Mouse (Mus musculus): Measurements from ENCODE around the gene Got2. TPM values are rescaled to one million over a fixed set of nuclear protein-coding genes. Genes with fewer than 3 reads are reported as not detected.

Got2 gene
- total RNA-seq, 1 experiment = 199 TPM

GRCm38 (mm10) chr8:95885966-95886365 is 2.4 kb downstream of the Got2 start:
- no peak overlapping the region for H3K27ac ChIP-seq (ENCODE audit: insufficient read depth, low read depth, low read length, poor library complexity, severe bottlenecking)
- no peak for DNase-seq (ENCODE audit: low read depth, low spot score)

DNA sequence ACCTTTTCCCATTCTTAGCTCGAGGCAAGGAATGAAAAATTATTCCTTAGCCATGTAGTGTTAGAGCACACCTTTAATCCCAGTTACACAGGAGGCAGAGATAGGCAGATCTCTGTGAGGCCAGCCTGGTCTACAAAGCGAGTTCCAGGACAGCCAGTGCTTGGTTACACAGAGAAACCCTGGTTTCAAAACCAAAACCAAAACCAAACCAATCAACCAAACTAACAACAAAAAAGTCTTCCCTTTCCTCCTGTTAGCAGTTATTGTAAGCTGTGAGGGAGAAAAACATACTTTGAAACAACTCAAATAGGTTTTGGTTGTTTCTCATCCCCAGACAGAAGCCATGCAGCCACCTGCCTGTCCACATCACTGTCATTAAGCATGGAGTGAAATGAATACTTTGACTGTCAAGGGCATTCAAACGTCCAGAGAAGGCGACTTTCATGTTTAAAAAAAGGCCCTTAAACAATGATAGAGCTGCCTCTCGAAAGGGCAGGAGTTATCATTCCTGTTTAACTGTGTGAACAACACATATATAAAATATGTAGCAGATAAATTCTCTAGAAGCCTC is 3.0 kb downstream of the Got2 start:
- TF ChIP-seq ZNF384 (IDR thresholded peaks at IDR 0.05; ENCODE audit: low read depth, low read length) (no peak), CHD2 (IDR thresholded peaks at IDR 0.05; ENCODE audit: low read depth, low read length) (no peak), ZC3H11A (IDR thresholded peaks at IDR 0.05; ENCODE audit: borderline replicate concordance, low read depth, low read length) (no peak), MAFK (IDR thresholded peaks at IDR 0.05; ENCODE audit: insufficient read depth, low read depth, low read length) (no peak), HCFC1 (IDR thresholded peaks at IDR 0.05; ENCODE audit: borderline replicate concordance, insufficient read depth, low read length) (no peak)
- DNase-seq (ENCODE audit: low read depth, low spot score) = no peak
- H3K27ac ChIP-seq (ENCODE audit: insufficient read depth, low read depth, low read length, poor library complexity, severe bottlenecking) = no peak overlapping the region
- H3K4me3 ChIP-seq (ENCODE audit: insufficient read depth in 1 of 2, low read depth in 1 of 2, low read length in 2 of 2, poor library complexity in 1 of 2, severe bottlenecking in 1 of 2) = no peak overlapping the region
- H3K36me3 ChIP-seq (ENCODE audit: control insufficient read depth, insufficient read depth, low read length, poor library complexity, severe bottlenecking) = 0 out of 2 replicates have a peak, but pooled peaks cover 2% of the 10 kb centered on the region
- in situ Hi-C loops (cut with MboI; ENCODE audit: low sequenced_read_pairs in 2 of 2, unreplicated experiment in 2 of 2) = no loop called here
- peaks cover 0 to 4% of the 10 kb centered on the region in 2 experiments; a peak in 1 of 4 replicates for H3K4me1 ChIP-seq (ENCODE audit: control insufficient read depth in 2 of 2, insufficient read depth in 2 of 2, low read length in 2 of 2, poor library complexity in 1 of 2)
- H3K9me3 ChIP-seq (ENCODE audit: control insufficient read depth, insufficient read depth, low read depth, low read length) = no peaks in the 10 kb centered on the region
- no peak overlapping the region for H3K9ac ChIP-seq (ENCODE audit: insufficient read depth, low read depth, low read length, poor library complexity, severe bottlenecking)

More at GRCm38 (mm10) chr8:95885966-95886365, 2.4 kb downstream of the Got2 start:
- Histone ChIP-seq H3K36me3 (ENCODE audit: control insufficient read depth, insufficient read depth, low read length, poor library complexity, severe bottlenecking) (0 out of 2 replicates have a peak, but pooled peaks cover 2% of the 10 kb centered on the region), H3K4me1 (ENCODE audit: control insufficient read depth in 2 of 2, insufficient read depth in 2 of 2, low read length in 2 of 2, poor library complexity in 1 of 2) (peaks cover 0 to 4% of the 10 kb centered on the region in 2 experiments; a peak in 1 of 4 replicates), H3K9me3 (ENCODE audit: control insufficient read depth, insufficient read depth, low read depth, low read length) (no peaks in the 10 kb centered on the region), H3K9ac (ENCODE audit: insufficient read depth, low read depth, low read length, poor library complexity, severe bottlenecking) (no peak overlapping the region), H3K4me3 (ENCODE audit: insufficient read depth in 1 of 2, low read depth in 1 of 2, low read length in 2 of 2, poor library complexity in 1 of 2, severe bottlenecking in 1 of 2) (no peak overlapping the region)
- in situ Hi-C loops (cut with MboI; ENCODE audit: low sequenced_read_pairs in 2 of 2, unreplicated experiment in 2 of 2) = no loop called here
- no peak for TF ChIP-seq ZNF384 (IDR thresholded peaks at IDR 0.05; ENCODE audit: low read depth, low read length)
- no peak for TF ChIP-seq CHD2 (IDR thresholded peaks at IDR 0.05; ENCODE audit: low read depth, low read length)
- no peak for TF ChIP-seq MAFK (IDR thresholded peaks at IDR 0.05; ENCODE audit: insufficient read depth, low read depth, low read length)
- no peak for TF ChIP-seq HCFC1 (IDR thresholded peaks at IDR 0.05; ENCODE audit: borderline replicate concordance, insufficient read depth, low read length)
- no peak for TF ChIP-seq ZC3H11A (IDR thresholded peaks at IDR 0.05; ENCODE audit: borderline replicate concordance, low read depth, low read length)

DNA sequence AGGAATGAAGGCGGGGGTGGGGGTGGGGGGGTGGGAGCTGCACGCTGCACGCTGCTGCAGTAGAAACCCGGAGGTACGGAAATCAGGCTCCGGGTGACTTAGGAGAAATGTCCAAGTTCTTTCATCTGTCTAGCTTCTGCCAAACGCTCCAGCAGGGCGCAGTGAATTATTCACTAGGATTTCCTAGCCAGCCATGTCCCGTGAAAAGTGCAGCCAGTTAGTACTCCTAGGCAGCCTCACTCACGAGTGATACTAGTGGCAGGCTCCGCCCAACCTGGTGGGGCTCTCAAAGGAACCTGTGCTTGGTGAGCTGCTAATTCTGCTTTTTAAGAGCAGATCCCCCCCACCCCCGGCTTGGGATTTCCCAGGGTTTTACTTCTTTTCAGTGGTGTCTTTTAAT is 3.9 kb downstream of the Got2 start:
- Histone ChIP-seq H3K36me3 (ENCODE audit: control insufficient read depth, insufficient read depth, low read length, poor library complexity, severe bottlenecking) (0 out of 2 replicates have a peak, but pooled peaks cover 2% of the 10 kb centered on the region), H3K9ac (ENCODE audit: insufficient read depth, low read depth, low read length, poor library complexity, severe bottlenecking) (0 out of 2 replicates have a peak overlapping the region, but pooled peaks have one; percentile 22), H3K9me3 (ENCODE audit: control insufficient read depth, insufficient read depth, low read depth, low read length) (no peaks in the 10 kb centered on the region), H3K4me3 (ENCODE audit: insufficient read depth in 1 of 2, low read depth in 1 of 2, low read length in 2 of 2, poor library complexity in 1 of 2, severe bottlenecking in 1 of 2) (peak overlapping the region in 1 of 2 experiments; percentile 20; a peak in 1 of 4 replicates), H3K4me1 (ENCODE audit: control insufficient read depth in 2 of 2, insufficient read depth in 2 of 2, low read length in 2 of 2, poor library complexity in 1 of 2) (peaks cover 0 to 6% of the 10 kb centered on the region in 2 experiments; a peak in 1 of 4 replicates), H3K27ac (ENCODE audit: insufficient read depth, low read depth, low read length, poor library complexity, severe bottlenecking) (no peak overlapping the region)
- no peak for TF ChIP-seq CHD2 (IDR thresholded peaks at IDR 0.05; ENCODE audit: low read depth, low read length)
- TF ChIP-seq ZC3H11A (IDR thresholded peaks at IDR 0.05; ENCODE audit: borderline replicate concordance, low read depth, low read length) = no peak
- in situ Hi-C loops (cut with MboI; ENCODE audit: low sequenced_read_pairs in 2 of 2, unreplicated experiment in 2 of 2) = no loop called here
- no peak for DNase-seq (ENCODE audit: low read depth, low spot score)

GRCm38 (mm10) chr8:95882191-95882590 is 6.2 kb downstream of the Got2 start:
- no peak overlapping the region for H3K9ac ChIP-seq (ENCODE audit: insufficient read depth, low read depth, low read length, poor library complexity, severe bottlenecking)
- no peak for DNase-seq (ENCODE audit: low read depth, low spot score)
- H3K4me1 ChIP-seq (ENCODE audit: control insufficient read depth in 2 of 2, insufficient read depth in 2 of 2, low read length in 2 of 2, poor library complexity in 1 of 2) = peaks cover 0 to 11% of the 10 kb centered on the region in 2 experiments; a peak in 3 of 4 replicates
- no peak overlapping the region for H3K4me3 ChIP-seq (ENCODE audit: insufficient read depth in 1 of 2, low read depth in 1 of 2, low read length in 2 of 2, poor library complexity in 1 of 2, severe bottlenecking in 1 of 2)
- H3K27ac ChIP-seq (ENCODE audit: insufficient read depth, low read depth, low read length, poor library complexity, severe bottlenecking) = no peak overlapping the region
- H3K9me3 ChIP-seq (ENCODE audit: control insufficient read depth, insufficient read depth, low read depth, low read length) = no peaks in the 10 kb centered on the region
- TF ChIP-seq ZC3H11A (IDR thresholded peaks at IDR 0.05; ENCODE audit: borderline replicate concordance, low read depth, low read length) (no peak), HCFC1 (IDR thresholded peaks at IDR 0.05; ENCODE audit: borderline replicate concordance, insufficient read depth, low read length) (no peak), MAFK (IDR thresholded peaks at IDR 0.05; ENCODE audit: insufficient read depth, low read depth, low read length) (no peak), CHD2 (IDR thresholded peaks at IDR 0.05; ENCODE audit: low read depth, low read length) (no peak), ZNF384 (IDR thresholded peaks at IDR 0.05; ENCODE audit: low read depth, low read length) (no peak)
- H3K36me3 ChIP-seq (ENCODE audit: control insufficient read depth, insufficient read depth, low read length, poor library complexity, severe bottlenecking) = peaks cover 8% of the 10 kb centered on the region
- in situ Hi-C loops (cut with MboI; ENCODE audit: low sequenced_read_pairs in 2 of 2, unreplicated experiment in 2 of 2) = no loop called here
